Comparison of ENCODE assay signal across 1 mouse cellular context in the genomic region with DNA sequence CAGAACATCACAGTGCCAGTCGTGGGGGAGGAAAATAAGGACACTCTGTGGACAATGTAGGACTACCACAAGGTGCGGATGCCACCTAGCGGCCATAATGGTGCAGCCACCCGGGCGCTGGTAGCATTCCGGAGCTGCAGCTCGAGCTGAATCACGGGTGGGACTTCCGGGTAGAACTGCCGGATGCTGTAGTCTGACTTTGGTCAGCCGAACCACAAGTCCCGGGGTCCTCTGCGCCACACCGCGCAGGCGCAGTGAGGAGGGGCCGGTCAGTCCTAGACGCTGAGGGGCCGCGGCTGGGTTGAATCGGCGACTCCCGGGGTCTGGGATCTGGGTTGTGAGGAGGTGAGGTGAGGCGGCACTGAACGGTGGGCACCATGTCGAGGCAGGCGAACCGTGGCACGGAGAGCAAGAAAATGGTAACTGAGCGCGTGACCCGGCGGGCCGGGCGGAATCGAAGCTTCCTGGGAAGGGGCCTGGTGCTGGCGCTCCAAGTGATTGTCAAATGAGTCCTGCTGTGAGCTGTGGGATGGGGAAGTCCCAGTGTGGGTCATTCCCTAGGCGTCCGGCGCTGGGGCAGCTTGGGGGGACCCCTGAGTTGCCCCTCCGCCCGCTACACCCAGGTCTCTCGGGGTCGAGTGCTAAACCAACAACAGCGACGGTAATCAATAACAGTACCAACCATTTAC.
TF ChIP-seq lines count a peak whose summit lies in the region.

A gene (plus strand): TSS at position 207 of the 689 bp plus-strand sequence.

TF ChIP-seq in CH12.LX, 34 proteins besides CTCF, POLR2A, EP300 and RAD21 (continued from another document):
- no peak; the same call in 1 of the 2 replicates for TF ChIP-seq ZKSCAN1 (IDR thresholded peaks at IDR 0.05; ENCODE audit: borderline replicate concordance, low read depth, low read length)
- TF ChIP-seq ZMIZ1 (IDR thresholded peaks at IDR 0.05; ENCODE audit: low read depth, low read length), result no peak
- TF ChIP-seq TCF12 (IDR thresholded peaks at IDR 0.05; ENCODE audit: low read depth, low read length), result peak; percentile 74
- TF ChIP-seq SMC3 (IDR thresholded peaks at IDR 0.05; ENCODE audit: low read depth, low read length), result peak; percentile 100
- no peak for TF ChIP-seq E2F4 (IDR thresholded peaks at IDR 0.05; ENCODE audit: insufficient replicate concordance, low read depth, low read length)
- TF ChIP-seq CHD2 (IDR thresholded peaks at IDR 0.05; ENCODE audit: low read length), result peak; percentile 72; the same call in 1 of the 2 replicates
- peak; percentile 46 for TF ChIP-seq ETS1 (conservative IDR thresholded peaks at IDR 0.05; ENCODE audit: low read depth, low read length)
- no peak for TF ChIP-seq UBTF (IDR thresholded peaks at IDR 0.05; ENCODE audit: low read depth, low read length)
- TF ChIP-seq KAT2A (IDR thresholded peaks at IDR 0.05; ENCODE audit: insufficient replicate concordance, low read length), result peak; percentile 91; the same call in 1 of the 2 replicates
- peak; percentile 47; the same call in 1 of the 2 replicates for TF ChIP-seq MAZ (IDR thresholded peaks at IDR 0.05; ENCODE audit: low read depth, low read length)
- TF ChIP-seq MXI1 (IDR thresholded peaks at IDR 0.05; ENCODE audit: low read depth, low read length), result 0 out of 2 replicates have a peak, but pooled peaks have one; percentile 42
- no peak; the same call in 1 of the 2 replicates for TF ChIP-seq MAFK (IDR thresholded peaks at IDR 0.05; ENCODE audit: insufficient replicate concordance, low read length)
- peak; percentile 83; the same call in 1 of the 2 replicates for TF ChIP-seq RCOR1 (conservative IDR thresholded peaks at IDR 0.05; ENCODE audit: low read depth, low read length)
- TF ChIP-seq HCFC1 (IDR thresholded peaks at IDR 0.05; ENCODE audit: low read depth, low read length), result peak; percentile 99
- TF ChIP-seq MYC (IDR thresholded peaks at IDR 0.05; ENCODE audit: low read depth, low read length), result no peak
- TF ChIP-seq GABPA (IDR thresholded peaks at IDR 0.05; ENCODE audit: insufficient replicate concordance, low read depth, low read length), result peak; percentile 55; the same call in 1 of the 2 replicates
- TF ChIP-seq TBP (conservative IDR thresholded peaks at IDR 0.05; ENCODE audit: low read depth, low read length), result no peak
- TF ChIP-seq SIN3A (IDR thresholded peaks at IDR 0.05; ENCODE audit: low read length), result peak; percentile 89
